Mouse (Mus musculus): ENCODE measurements around the gene Bola1. TPM values are rescaled to one million over a fixed set of nuclear protein-coding genes. Genes with fewer than 3 reads are reported as not detected.
"Not testable (repeated sequence)": the region's sequence is repeated elsewhere in the genome, so short reads cannot be mapped to it uniquely, and the experiment has no call there.

Bola1 gene
- polyA plus RNA-seq, 1 experiment from 2014 or later, result 86.6 TPM

DNA sequence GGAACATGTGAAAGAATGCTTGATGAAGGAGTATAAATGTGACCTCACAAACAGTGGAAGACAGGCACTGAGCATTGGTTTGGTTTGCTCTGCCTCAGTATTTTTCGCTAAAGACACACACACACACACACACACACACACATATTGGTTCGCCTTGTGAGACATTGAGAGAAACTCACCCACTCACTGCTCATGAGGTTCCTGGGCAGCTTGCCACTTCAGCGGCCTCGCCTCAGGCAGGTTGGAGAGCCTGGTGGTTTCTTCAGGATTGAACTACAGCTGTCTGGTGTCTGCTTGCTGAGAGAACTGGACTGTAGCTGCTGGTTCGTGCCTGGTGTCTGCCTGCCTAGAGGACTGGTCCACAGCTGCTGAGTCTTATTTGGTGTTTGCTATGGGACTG, 40.7 kb upstream of the Bola1 start:
- no peak overlapping the region for H3K4me2 ChIP-seq
- no peaks in the 10 kb centered on the region for H3K27me3 ChIP-seq
- no peak for ATAC-seq
- WGBS, result 93% methylated on average over 5 of the region's 5 CpGs
- no peak overlapping the region for H3K27ac ChIP-seq
- no peaks in the 10 kb centered on the region for H3K9me3 ChIP-seq (replicated peaks)
- peaks cover 26% of the 10 kb centered on the region for H3K4me1 ChIP-seq
- H3K36me3 ChIP-seq (ENCODE audit: poor library complexity, severe bottlenecking), result no peaks in the 10 kb centered on the region
- no peak overlapping the region for H3K4me3 ChIP-seq
- no peak overlapping the region for H3K9ac ChIP-seq

DNA sequence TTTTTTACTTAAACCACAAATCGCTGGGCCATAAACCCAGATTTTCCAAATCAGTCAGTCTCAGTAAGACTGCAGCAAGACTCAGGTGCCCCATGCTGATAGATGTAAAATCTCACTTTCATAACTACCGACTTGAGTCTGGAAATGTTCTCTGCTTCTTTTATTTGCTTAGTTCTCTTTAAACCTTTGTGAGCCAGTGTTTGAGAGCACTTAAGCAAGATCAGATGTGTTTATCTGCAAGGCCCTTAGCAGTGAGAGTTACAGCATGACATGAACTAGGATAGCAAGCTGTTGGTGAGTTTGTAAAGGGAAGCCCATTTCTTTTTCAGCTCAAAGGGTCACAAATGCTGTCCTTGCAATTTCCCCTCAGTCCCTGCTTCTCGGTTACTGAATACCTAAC, 37.7 kb upstream of the Bola1 start:
- Histone ChIP-seq H3K36me3 (ENCODE audit: poor library complexity, severe bottlenecking) (no peaks in the 10 kb centered on the region), H3K4me1 (peaks cover 6% of the 10 kb centered on the region), H3K27ac (no peak overlapping the region), H3K9ac (no peak overlapping the region), H3K9me3 (replicated peaks) (no peaks in the 10 kb centered on the region), H3K27me3 (no peaks in the 10 kb centered on the region), H3K4me3 (no peak overlapping the region), H3K4me2 (no peak overlapping the region)
- 84% methylated on average over 3 of the region's 3 CpGs for WGBS
- no peak for ATAC-seq

DNA sequence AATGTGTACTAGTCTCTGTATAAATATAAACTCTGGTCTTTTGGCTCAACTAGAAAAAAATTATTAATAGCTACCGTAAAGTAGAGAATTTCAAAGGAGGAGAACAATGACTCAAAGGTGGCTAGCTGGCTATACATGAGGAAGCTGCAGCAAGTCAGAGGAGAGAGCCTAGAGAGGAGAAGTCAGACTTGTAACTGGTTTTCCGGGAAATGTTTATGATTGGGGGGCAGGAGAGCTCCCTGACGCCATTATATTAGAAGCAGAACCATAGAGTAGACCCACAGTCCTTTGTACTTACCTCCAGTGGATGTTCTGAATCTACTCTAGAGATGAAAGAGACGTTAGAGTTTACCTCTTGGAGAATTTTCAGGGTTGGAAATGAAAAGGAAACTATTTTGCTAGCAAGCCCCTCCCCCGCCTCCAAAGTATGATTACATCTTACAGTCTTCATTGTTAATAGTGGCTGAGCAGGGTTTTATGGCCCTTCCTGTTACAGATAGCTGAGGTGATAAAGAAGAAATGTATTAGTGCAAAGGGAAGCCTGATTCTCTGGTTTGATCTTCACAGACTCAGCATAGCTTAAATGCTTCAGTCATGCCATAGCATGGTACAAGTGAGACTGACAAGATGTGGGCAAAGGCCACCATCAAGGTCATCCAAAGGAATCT, 36.6 kb upstream of the Bola1 start:
- Histone ChIP-seq H3K4me3 (no peak overlapping the region), H3K4me1 (no peaks in the 10 kb centered on the region), H3K27me3 (no peaks in the 10 kb centered on the region), H3K4me2 (no peak overlapping the region), H3K9ac (no peak overlapping the region), H3K9me3 (replicated peaks) (no peaks in the 10 kb centered on the region), H3K27ac (no peak overlapping the region), H3K36me3 (ENCODE audit: poor library complexity, severe bottlenecking) (no peaks in the 10 kb centered on the region)
- no peak for ATAC-seq
- 86% methylated on average over 5 of the region's 5 CpGs for WGBS

DNA sequence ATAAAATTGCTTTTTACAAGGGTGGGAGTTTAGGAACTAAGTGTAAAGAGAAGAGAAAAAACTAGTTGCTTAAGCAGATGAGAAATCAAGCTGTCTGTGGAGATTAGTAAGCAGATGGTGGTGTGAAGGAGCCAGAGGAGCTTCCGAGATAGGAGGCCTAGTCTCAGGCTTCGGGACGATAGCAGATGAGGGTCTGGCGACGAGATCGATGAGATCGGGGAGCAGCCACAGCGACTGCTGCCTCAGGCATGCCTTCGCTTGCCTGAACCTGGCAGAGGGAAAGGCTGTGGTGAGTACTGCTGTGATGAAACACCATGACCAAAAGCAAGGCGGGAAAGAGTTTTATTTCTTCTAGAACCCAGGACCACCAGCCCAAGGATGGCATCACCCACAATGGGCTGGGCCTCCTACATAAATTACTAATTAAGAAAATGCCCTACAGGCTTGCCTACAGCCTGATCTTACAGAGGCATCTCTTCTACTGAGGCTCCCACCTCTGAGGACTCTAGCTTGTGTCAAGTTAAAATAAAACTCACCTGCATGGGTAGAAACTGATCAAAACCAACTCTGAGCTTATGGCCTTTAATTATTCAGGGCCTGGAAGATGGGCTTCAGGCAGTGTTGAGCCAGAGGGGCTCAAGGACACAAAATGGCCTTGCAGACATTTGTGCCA, 35.3 kb upstream of the Bola1 start:
- Histone ChIP-seq H3K27ac (no peak overlapping the region), H3K27me3 (no peaks in the 10 kb centered on the region), H3K36me3 (ENCODE audit: poor library complexity, severe bottlenecking) (no peaks in the 10 kb centered on the region), H3K9ac (no peak overlapping the region), H3K4me3 (no peak overlapping the region), H3K9me3 (replicated peaks) (no peaks in the 10 kb centered on the region), H3K4me2 (no peak overlapping the region), H3K4me1 (no peaks in the 10 kb centered on the region)
- WGBS, result 69% methylated on average over 10 of the region's 10 CpGs
- ATAC-seq, result no peak

- no peak overlapping the region for H3K27ac ChIP-seq
- no peak overlapping the region for H3K9ac ChIP-seq
- peaks cover 25% of the 10 kb centered on the region for H3K4me1 ChIP-seq
- no peak for ATAC-seq
- no peaks in the 10 kb centered on the region for H3K36me3 ChIP-seq (ENCODE audit: poor library complexity, severe bottlenecking)
- H3K27me3 ChIP-seq, result no peaks in the 10 kb centered on the region
- no peaks in the 10 kb centered on the region for H3K9me3 ChIP-seq (replicated peaks)
- WGBS, result 93% methylated on average over 3 of the region's 3 CpGs
- H3K4me2 ChIP-seq, result no peak overlapping the region
- no peak overlapping the region for H3K4me3 ChIP-seq
These were observed 32.3 kb upstream of the Bola1 start for GRCm38 (mm10) chr3:96251787-96252186.

GRCm38 (mm10) chr3:96250890-96251289, 31.4 kb upstream of the Bola1 start:
- no peaks in the 10 kb centered on the region for H3K9me3 ChIP-seq (replicated peaks)
- no peak for ATAC-seq
- H3K4me2 ChIP-seq, result no peak overlapping the region
- no peak overlapping the region for H3K27ac ChIP-seq
- no peak overlapping the region for H3K4me3 ChIP-seq
- H3K36me3 ChIP-seq (ENCODE audit: poor library complexity, severe bottlenecking), result no peaks in the 10 kb centered on the region
- no peak overlapping the region for H3K9ac ChIP-seq
- H3K27me3 ChIP-seq, result no peaks in the 10 kb centered on the region
- H3K4me1 ChIP-seq, result peaks cover 25% of the 10 kb centered on the region
- WGBS, result 74% methylated on average over 3 of the region's 3 CpGs

- whole genome bisulfite sequencing, result 49% methylated on average over 4 of the region's 4 CpGs
- H3K9me3 ChIP-seq (replicated peaks), result no peaks in the 10 kb centered on the region
- no peaks in the 10 kb centered on the region for H3K36me3 ChIP-seq (ENCODE audit: poor library complexity, severe bottlenecking)
- H3K4me2 ChIP-seq, result peak overlapping the region; percentile 62
- H3K4me3 ChIP-seq, result peak overlapping the region; percentile 45; the same call in 1 of the 2 replicates
- peaks cover 34% of the 10 kb centered on the region for H3K4me1 ChIP-seq
- 0 out of 2 replicates have a peak overlapping the region, but pooled peaks have one; percentile 73 for H3K9ac ChIP-seq
- H3K27ac ChIP-seq, result no peak overlapping the region
- H3K27me3 ChIP-seq, result no peaks in the 10 kb centered on the region
- ATAC-seq, result no peak
These were observed 29.5 kb upstream of the Bola1 start for GRCm38 (mm10) chr3:96249034-96249345.

- no peak overlapping the region for H3K27ac ChIP-seq
- peaks cover 39% of the 10 kb centered on the region for H3K4me1 ChIP-seq
- no peaks in the 10 kb centered on the region for H3K36me3 ChIP-seq (ENCODE audit: poor library complexity, severe bottlenecking)
- peak overlapping the region; percentile 62 for H3K4me2 ChIP-seq
- H3K4me3 ChIP-seq, result peak overlapping the region; percentile 45
- WGBS, result 54% methylated on average over 6 of the region's 6 CpGs
- peak overlapping the region; percentile 73 for H3K9ac ChIP-seq
- H3K27me3 ChIP-seq, result no peaks in the 10 kb centered on the region
- H3K9me3 ChIP-seq (replicated peaks), result no peaks in the 10 kb centered on the region
- no peak for ATAC-seq
These were observed 28.9 kb upstream of the Bola1 start for GRCm38 (mm10) chr3:96248141-96249033.

DNA sequence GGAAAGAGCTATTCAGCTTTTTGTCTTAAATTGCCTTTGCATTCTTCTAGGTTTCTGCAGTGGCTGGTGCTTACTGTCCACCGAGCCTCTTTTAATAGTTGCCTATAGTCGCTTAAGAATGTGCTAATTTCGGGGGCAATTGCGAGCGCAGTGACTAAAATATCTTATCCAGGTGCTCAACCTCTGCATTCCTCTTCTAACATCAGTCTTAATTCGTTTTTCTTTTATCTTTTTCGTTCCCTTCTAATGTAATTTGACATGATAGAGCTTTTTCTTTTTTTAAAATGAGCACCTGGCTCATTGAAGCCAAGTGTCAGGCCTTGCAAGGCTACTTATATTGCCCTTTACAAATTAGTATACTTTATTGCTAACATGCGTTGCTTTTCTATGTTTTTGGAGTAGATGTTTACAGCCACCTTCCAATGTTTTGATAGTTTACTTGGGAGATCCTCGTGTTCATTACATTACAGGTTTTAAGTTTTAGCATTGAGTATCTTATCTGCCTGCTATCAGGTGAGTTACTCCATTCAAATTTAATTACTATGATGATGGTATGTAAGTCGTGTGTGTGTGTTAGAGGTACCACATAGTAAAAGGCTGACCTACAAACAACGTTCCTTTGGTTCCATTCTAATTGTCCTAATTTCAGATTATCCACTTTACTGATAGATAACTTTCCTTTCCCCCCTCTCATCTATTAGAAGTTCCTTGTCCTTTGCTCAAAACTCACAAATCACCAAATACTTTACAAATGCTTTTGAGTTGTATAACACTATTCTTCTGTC, 28.0 kb upstream of the Bola1 start:
- H3K36me3 ChIP-seq (ENCODE audit: poor library complexity, severe bottlenecking), result no peaks in the 10 kb centered on the region
- no peak for ATAC-seq
- H3K9ac ChIP-seq, result peak overlapping the region; percentile 73
- peak overlapping the region; percentile 45 for H3K4me3 ChIP-seq
- H3K27me3 ChIP-seq, result no peaks in the 10 kb centered on the region
- peak overlapping the region; percentile 62 for H3K4me2 ChIP-seq
- peak overlapping the region; percentile 71 for H3K27ac ChIP-seq
- H3K9me3 ChIP-seq (replicated peaks), result no peaks in the 10 kb centered on the region
- 2% methylated on average over 11 of the region's 11 CpGs for WGBS
- H3K4me1 ChIP-seq, result peaks cover 39% of the 10 kb centered on the region

- Histone ChIP-seq H3K9ac (peak within 1 kb of the TSS; percentile 73), H3K27ac (peak within 1 kb of the TSS; percentile 80)
- 0% methylated on average over 1 of the region's 47 CpGs for WGBS
These were observed 26.9 kb upstream of the Bola1 start, which contains the start of gene Hist2h3c1 for GRCm38 (mm10) chr3:96246427-96246856. Gene Hist2h3c1 (plus strand): TSS chr3:96246685.

GRCm38 (mm10) chr3:96246018-96246417, 26.5 kb upstream of the Bola1 start:
- WGBS, result 0% methylated on average over 10 of the region's 21 CpGs
- ATAC-seq, result not testable (repeated sequence)
- H3K9ac ChIP-seq, result peak overlapping the region; percentile 60; the same call in 1 of the 2 replicates

More at GRCm38 (mm10) chr3:96246427-96246856, 26.9 kb upstream of the Bola1 start, which contains the start of gene Hist2h3c1:
- H3K36me3 ChIP-seq (ENCODE audit: poor library complexity, severe bottlenecking); H3K27me3 ChIP-seq; H3K9me3 ChIP-seq (replicated peaks): not testable (repeated sequence)
- Histone ChIP-seq H3K4me3 (peak within 1 kb of the TSS; percentile 45), H3K4me1 (peaks cover 39% of the 10 kb centered on the region), H3K4me2 (peak within 1 kb of the TSS; percentile 62)
- peak; percentile 90 for ATAC-seq

More at GRCm38 (mm10) chr3:96246018-96246417, 26.5 kb upstream of the Bola1 start:
- not testable (repeated sequence) for H3K27me3 ChIP-seq; H3K9me3 ChIP-seq (replicated peaks); H3K36me3 ChIP-seq (ENCODE audit: poor library complexity, severe bottlenecking)
- peak overlapping the region; percentile 51 for H3K4me2 ChIP-seq
- peak overlapping the region; percentile 38 for H3K4me3 ChIP-seq
- peaks cover 42% of the 10 kb centered on the region for H3K4me1 ChIP-seq
- H3K27ac ChIP-seq, result peak overlapping the region; percentile 80
